Mouse (Mus musculus): ENCODE data around the gene Lsm4.

DNA sequence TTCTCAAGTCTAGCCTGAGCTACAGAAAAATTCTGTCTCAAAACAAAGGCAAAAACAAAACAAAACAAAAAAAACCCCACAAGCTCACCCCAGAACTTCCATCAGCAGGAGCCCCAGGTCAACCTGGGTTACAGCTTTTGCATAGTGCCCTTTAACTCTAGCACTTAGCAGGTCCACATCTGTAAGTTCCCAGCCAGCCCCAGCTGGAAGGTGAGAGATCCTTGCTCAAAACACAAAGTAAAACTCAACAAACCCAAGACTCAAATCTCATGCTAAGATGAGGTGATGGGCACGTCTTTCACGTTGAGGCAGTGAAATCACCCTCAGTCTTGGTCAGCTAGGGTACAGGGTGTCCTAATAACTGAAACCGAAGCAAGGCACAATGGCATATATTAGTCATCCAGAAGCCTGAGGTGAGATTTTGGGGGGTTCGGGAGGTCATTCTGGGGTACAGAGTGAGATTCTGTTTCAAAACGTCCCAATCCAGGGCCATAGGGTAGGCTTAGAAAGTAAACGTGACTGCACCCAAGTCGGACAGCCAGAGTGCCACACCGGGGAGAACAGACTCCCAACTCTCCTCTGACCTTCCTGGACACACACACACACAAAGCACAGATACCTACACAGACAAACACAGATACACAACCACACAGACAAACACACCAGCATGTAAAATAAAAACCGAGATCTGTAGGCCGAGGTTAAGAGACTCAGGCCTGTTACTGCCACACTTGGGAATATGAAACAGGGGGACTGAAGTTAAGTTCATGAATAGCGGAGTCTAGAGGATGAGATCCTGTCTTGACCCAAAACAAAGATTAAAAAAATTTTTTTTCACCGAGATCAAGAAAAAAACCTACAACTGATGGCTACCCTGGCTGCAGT is 24.6 kb downstream of the Lsm4 start:
- TF ChIP-seq EP300 (IDR thresholded peaks at IDR 0.05; ENCODE audit: low read depth), result no peak
- no peak for TF ChIP-seq CTCF (IDR thresholded peaks at IDR 0.05; ENCODE audit: low read depth)

Data from liver, embryonic 14.5 days (tissue).